Mouse (Mus musculus): ENCODE data around the gene Aqp1.

DNA sequence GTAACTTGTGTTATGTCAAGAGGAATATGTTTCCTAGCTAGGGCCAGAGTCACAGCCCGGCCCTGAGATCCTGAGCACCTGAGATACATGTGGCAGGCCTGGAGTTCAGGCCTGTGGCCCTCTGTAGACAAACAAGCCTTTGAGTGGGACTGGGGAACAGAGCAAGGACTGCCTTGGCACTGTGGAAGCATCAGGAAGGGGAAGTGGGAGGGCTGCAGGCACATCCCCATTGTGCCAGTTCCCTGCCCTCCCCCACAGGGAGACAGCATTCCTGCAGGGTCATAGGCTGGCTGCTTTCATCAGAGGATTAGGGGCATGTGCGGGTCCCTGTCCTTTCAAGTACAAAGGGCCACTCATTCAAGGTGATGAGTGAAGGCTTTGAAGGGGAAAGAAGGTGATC is 26.1 kb upstream of the Aqp1 start:
- TF ChIP-seq CTCF (IDR thresholded peaks at IDR 0.05; ENCODE audit: borderline replicate concordance, extremely low read depth, insufficient read depth, insufficient read length) (no peak), POLR2A (IDR thresholded peaks at IDR 0.05; ENCODE audit: borderline replicate concordance, extremely low read depth, insufficient read depth, insufficient read length, poor library complexity, severe bottlenecking) (no peak)

Measured in brain, embryonic 14.5 days (tissue).